Mouse (Mus musculus) neural tube, embryonic 14.5 days (tissue): ENCODE data around the gene Pnrc2. TPM values are rescaled to one million over a fixed set of nuclear protein-coding genes. Genes with fewer than 3 reads are reported as not detected.

ENCODE experiments used
- ATAC-seq: fragments of 200-750 bp; cut with Nextera tagmentation; 2 replicates; pipeline ENCODE4 v1.8.0; 2017; ENCODE audit warnings: low read depth, mild to moderate bottlenecking, moderate TSS enrichment, moderate library complexity
- H3K27ac ChIP-seq: fragments of 300-500 bp; sonication (generic); 2 replicates; pipeline ENCODE4 v1.5.1; 2014; ENCODE audit warnings: low read depth, mild to moderate bottlenecking, control low read depth, low read length, moderate library complexity, mixed read lengths
- H3K27me3 ChIP-seq: fragments of 300-500 bp; sonication (generic); 2 replicates; pipeline ENCODE4 v1.6.1; 2014; ENCODE audit warnings: low read length; ENCODE audit not compliant: control insufficient read depth, insufficient read depth
- H3K36me3 ChIP-seq: fragments of 300-500 bp; sonication (generic); 2 replicates; pipeline ENCODE4 v1.6.1; 2014; ENCODE audit warnings: low read length, mixed read lengths; ENCODE audit not compliant: control insufficient read depth, insufficient read depth
- H3K4me1 ChIP-seq: fragments of 300-500 bp; sonication (generic); 2 replicates; pipeline ENCODE4 v1.6.1; 2014; ENCODE audit warnings: low read length; ENCODE audit not compliant: control insufficient read depth, insufficient read depth
- H3K4me2 ChIP-seq: fragments of 300-500 bp; sonication (generic); 2 replicates; pipeline ENCODE4 v1.6.1; 2014; ENCODE audit warnings: mild to moderate bottlenecking, low read depth, low read length, control low read depth
- H3K4me3 ChIP-seq: fragments of 300-500 bp; sonication (generic); 2 replicates; pipeline ENCODE4 v1.5.1; 2014; ENCODE audit warnings: low read depth, low read length, control low read depth, mixed read lengths
- H3K9ac ChIP-seq: fragments of 300-500 bp; sonication (generic); replicated peaks from 2 replicates; pipeline ENCODE4 v1.6.1; 2014; ENCODE audit warnings: low read depth, mild to moderate bottlenecking, control low read depth, low read length, mixed read lengths
- H3K9me3 ChIP-seq: fragments of 300-500 bp; sonication (generic); 2 replicates; pipeline ENCODE4 v1.6.1; 2016; ENCODE audit warnings: low read length; ENCODE audit not compliant: control insufficient read depth
- WGBS: fragments of 180-500 bp; shearing (Covaris S2); extraction: QIAGEN DNeasy Blood & Tissue Kit; methylation state at CpG from one replicate; pipeline ENCODE4 v1.1.7; 2014; 5-methylcytosine and 5-hydroxymethylcytosine counted together
- polyA plus RNA-seq: library from polyadenylated mRNA; unstranded; fragments of >200 nt; fragmentation: Nextera tagmentation; extraction: Ambion mirVana; gene quantifications from 2 replicates; pipeline ENCODE4 v1.2.1, GENCODE M21; 2014

Pnrc2 gene
- polyA plus RNA-seq, 1 experiment from 2014 or later, result 85.7 TPM

- Histone ChIP-seq H3K4me3 (no peak overlapping the region), H3K4me1 (no peaks in the 10 kb centered on the region), H3K27ac (no peak overlapping the region), H3K9me3 (no peaks in the 10 kb centered on the region), H3K4me2 (no peak overlapping the region), H3K9ac (no peak overlapping the region), H3K36me3 (no peaks in the 10 kb centered on the region), H3K27me3 (no peaks in the 10 kb centered on the region)
- ATAC-seq, result no peak
- 78% methylated on average over 6 of the region's 6 CpGs for WGBS
Measured at GRCm38 (mm10) chr4:135896157-135896556, 22.5 kb upstream of the Pnrc2 start.

- H3K27ac ChIP-seq, result no peak within 1 kb of the TSS
- no peaks in the 10 kb centered on the region for H3K4me1 ChIP-seq
- no peak within 1 kb of the TSS for H3K4me3 ChIP-seq
- 63% methylated on average over 8 of the region's 8 CpGs for WGBS
- no peak within 1 kb of the TSS for H3K4me2 ChIP-seq
- H3K9me3 ChIP-seq, result no peaks in the 10 kb centered on the region
- no peak within 1 kb of the TSS for H3K9ac ChIP-seq
- H3K27me3 ChIP-seq, result no peaks in the 10 kb centered on the region
- ATAC-seq, result no peak
- H3K36me3 ChIP-seq, result no peaks in the 10 kb centered on the region
Measured at GRCm38 (mm10) chr4:135895071-135895571, 21.5 kb upstream of the Pnrc2 start, which contains the start of gene Cnr2. TSS of gene Cnr2 (plus strand) at chr4:135895394.

DNA sequence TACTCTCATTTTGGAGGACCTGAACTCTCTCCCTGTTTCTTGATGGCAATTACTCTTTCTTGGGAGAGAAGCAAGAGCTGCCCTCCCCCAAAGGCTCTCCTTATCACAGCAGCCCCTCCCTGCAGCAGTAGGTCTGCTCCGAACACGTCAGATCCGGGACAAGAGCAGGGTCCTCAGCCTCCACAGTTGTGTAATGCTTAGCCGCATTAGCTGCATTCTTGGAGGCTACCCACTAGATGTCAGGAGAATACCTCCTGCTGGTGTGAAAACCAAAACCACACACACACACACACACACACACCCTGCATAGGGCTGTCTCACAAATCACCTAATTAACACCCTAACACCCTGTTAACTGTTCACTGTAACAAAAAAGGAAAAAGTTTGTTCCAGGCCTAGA, 19.2 kb upstream of the Pnrc2 start:
- H3K27ac ChIP-seq, result no peak overlapping the region
- no peaks in the 10 kb centered on the region for H3K9me3 ChIP-seq
- no peaks in the 10 kb centered on the region for H3K27me3 ChIP-seq
- no peak overlapping the region for H3K4me3 ChIP-seq
- no peak overlapping the region for H3K9ac ChIP-seq
- WGBS, result 71% methylated on average over 4 of the region's 4 CpGs
- H3K4me2 ChIP-seq, result no peak overlapping the region
- no peak for ATAC-seq
- H3K36me3 ChIP-seq, result no peaks in the 10 kb centered on the region
- H3K4me1 ChIP-seq, result no peaks in the 10 kb centered on the region

- H3K9ac ChIP-seq, result no peak overlapping the region
- H3K4me1 ChIP-seq, result no peaks in the 10 kb centered on the region
- H3K27me3 ChIP-seq, result no peaks in the 10 kb centered on the region
- H3K36me3 ChIP-seq, result no peaks in the 10 kb centered on the region
- no peak overlapping the region for H3K4me2 ChIP-seq
- WGBS, result 84% methylated on average over 2 of the region's 2 CpGs
- no peaks in the 10 kb centered on the region for H3K9me3 ChIP-seq
- H3K4me3 ChIP-seq, result no peak overlapping the region
- ATAC-seq, result no peak
- H3K27ac ChIP-seq, result no peak overlapping the region
Measured at GRCm38 (mm10) chr4:135891539-135891938, 17.9 kb upstream of the Pnrc2 start.

DNA sequence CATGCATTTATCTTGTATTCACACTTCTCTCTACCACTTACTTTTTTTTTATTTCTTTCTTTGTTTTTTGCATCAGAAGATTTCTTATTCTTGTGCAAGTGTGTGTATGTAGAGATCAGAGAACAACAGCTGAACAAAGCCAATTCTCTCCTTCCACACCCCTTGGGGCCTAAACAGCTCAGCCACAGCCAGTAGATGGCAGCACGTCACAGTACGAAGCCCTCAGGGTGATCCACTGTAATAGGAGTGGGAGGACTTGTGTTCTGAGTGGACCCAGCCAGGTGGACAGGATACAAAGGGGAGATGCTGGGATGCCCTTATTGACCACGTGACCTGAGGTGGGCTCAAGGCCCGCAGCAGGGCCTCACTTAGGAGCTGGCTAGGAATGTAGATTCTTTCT, 16.2 kb upstream of the Pnrc2 start:
- no peak overlapping the region for H3K27ac ChIP-seq
- peak; percentile 81 for ATAC-seq
- no peaks in the 10 kb centered on the region for H3K36me3 ChIP-seq
- H3K4me3 ChIP-seq, result no peak overlapping the region
- no peak overlapping the region for H3K9ac ChIP-seq
- H3K4me1 ChIP-seq, result no peaks in the 10 kb centered on the region
- 3% methylated on average over 4 of the region's 4 CpGs for WGBS
- no peaks in the 10 kb centered on the region for H3K27me3 ChIP-seq
- H3K9me3 ChIP-seq, result no peaks in the 10 kb centered on the region
- H3K4me2 ChIP-seq, result no peak overlapping the region

DNA sequence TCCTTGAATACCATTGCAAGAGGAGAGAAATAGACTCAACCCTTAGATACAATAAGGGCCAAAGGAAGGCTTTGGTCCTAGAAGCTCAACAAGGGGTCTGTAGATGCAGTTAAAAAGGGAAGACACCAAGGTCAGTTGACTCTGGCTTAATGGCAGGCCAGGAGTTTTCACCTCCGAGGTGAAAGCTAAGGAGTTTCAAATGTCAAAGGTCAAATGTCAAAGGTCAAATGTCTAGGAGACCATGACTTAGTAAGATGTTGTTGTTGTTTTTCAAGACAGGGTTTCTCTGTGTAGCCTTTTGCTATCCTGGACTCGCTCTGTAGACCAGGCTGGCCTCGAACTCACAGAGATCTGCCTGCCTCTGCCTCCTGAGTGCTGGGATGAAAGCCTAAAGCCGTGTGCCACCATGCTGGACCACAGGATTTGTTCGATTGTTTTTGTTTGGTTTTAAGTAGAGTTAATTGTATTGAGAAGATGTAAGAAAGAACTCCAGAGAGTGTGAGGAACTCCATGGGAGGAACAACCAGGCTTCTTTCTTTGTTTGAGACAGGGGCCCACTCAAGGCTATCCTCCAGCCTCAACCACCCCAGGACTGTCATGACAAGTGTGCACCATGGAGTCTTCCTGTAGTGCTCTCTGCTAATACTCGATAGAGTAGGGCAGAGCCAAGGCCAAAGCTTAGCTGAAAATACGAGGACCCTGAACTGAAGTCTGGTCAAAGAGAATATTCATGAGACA, 15.7 kb upstream of the Pnrc2 start:
- WGBS, result 89% methylated on average over 7 of the region's 7 CpGs
- no peak overlapping the region for H3K4me3 ChIP-seq
- no peak for ATAC-seq
- no peaks in the 10 kb centered on the region for H3K4me1 ChIP-seq
- H3K27ac ChIP-seq, result no peak overlapping the region
- no peaks in the 10 kb centered on the region for H3K9me3 ChIP-seq
- H3K4me2 ChIP-seq, result no peak overlapping the region
- no peaks in the 10 kb centered on the region for H3K36me3 ChIP-seq
- H3K27me3 ChIP-seq, result no peaks in the 10 kb centered on the region
- no peak overlapping the region for H3K9ac ChIP-seq

DNA sequence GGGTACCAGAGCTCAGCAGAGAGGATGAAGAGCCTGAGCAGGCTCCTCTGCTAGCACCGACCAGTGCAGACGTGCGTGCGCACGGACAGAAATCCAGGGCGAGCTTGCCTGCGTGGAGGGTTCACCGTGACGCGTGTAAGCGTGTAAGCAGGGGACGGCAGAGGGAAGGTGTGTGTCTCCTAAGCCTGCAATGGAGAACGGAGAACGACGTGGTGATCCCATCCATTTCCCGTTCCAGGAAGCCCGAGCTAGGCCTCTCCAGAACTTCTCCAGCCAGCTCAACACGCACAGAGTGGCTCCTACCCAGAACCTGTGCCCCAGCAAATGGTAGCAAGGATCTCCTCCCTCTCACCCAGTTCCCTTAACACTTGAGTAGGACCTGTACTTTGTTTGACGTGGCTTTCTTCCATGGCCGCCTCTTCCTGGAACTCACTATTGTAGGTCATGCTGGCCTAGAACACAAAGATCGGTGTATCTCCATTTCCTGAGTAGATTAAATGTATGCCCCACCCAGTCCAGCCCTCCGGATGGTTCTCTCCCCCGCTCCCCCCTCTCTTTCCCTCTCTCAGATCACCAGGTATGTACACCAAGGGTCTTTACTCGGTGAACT, 14.9 kb upstream of the Pnrc2 start:
- H3K9me3 ChIP-seq, result no peaks in the 10 kb centered on the region
- WGBS, result 92% methylated on average over 24 of the region's 24 CpGs
- H3K4me2 ChIP-seq, result no peak overlapping the region
- H3K36me3 ChIP-seq, result no peaks in the 10 kb centered on the region
- H3K4me3 ChIP-seq, result no peak overlapping the region
- ATAC-seq, result no peak
- no peak overlapping the region for H3K27ac ChIP-seq
- H3K4me1 ChIP-seq, result no peaks in the 10 kb centered on the region
- no peak overlapping the region for H3K9ac ChIP-seq
- no peaks in the 10 kb centered on the region for H3K27me3 ChIP-seq

DNA sequence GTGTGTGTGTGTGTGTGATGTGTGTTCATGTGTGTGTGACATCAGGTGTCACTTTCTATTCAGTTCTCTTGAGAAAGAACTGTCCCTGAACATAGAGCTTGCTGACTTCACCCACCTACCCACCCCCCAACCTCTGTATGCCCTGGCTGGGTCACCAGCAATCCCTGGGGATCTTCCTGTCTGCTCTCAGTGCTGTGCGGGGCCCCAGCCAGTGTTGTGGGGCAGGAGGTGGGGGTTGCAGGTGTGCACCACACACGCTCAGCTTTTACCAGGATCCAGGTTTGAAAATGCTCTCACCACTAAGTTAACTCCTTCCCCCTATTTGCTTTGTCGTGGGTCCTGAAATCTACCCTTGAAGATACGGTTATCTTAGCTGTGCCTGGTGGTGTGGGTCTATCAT, 12.5 kb upstream of the Pnrc2 start:
- Histone ChIP-seq H3K9me3 (no peaks in the 10 kb centered on the region), H3K36me3 (no peaks in the 10 kb centered on the region), H3K4me3 (no peak overlapping the region), H3K4me2 (no peak overlapping the region), H3K27me3 (no peaks in the 10 kb centered on the region), H3K4me1 (no peaks in the 10 kb centered on the region), H3K9ac (no peak overlapping the region), H3K27ac (no peak overlapping the region)
- no peak for ATAC-seq
- WGBS, result 96% methylated on average over 4 of the region's 4 CpGs

DNA sequence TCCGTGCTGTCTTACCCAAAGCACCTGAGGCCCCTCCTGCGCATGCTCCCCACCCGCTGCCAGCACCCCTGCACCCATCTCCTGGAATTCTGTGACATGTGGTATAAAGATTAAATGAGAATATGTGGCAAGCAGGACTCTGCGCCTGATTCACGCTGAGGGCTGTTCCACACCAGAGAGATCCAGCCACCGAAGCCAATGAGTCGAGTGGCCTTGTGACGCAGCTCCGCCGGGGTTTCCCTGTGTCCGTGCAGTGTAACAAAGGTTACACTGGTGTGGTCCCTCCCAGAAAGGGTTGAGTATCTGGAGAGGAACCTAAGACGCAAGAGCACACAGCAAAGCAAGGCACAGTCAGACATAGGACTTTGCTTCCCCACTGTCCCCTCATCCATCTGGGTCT, 12.0 kb upstream of the Pnrc2 start:
- H3K27me3 ChIP-seq, result no peaks in the 10 kb centered on the region
- ATAC-seq, result no peak
- WGBS, result 93% methylated on average over 12 of the region's 12 CpGs

More for the DNA sequence above, 12.0 kb upstream of the Pnrc2 start:
- H3K27ac ChIP-seq, result no peak overlapping the region
- no peak overlapping the region for H3K4me2 ChIP-seq
- H3K36me3 ChIP-seq, result no peaks in the 10 kb centered on the region
- H3K9ac ChIP-seq, result no peak overlapping the region
- H3K4me3 ChIP-seq, result no peak overlapping the region
- no peaks in the 10 kb centered on the region for H3K9me3 ChIP-seq
- H3K4me1 ChIP-seq, result no peaks in the 10 kb centered on the region
